Mouse (Mus musculus): ENCODE data around the gene Rnase10.

- TF ChIP-seq CTCF (IDR thresholded peaks at IDR 0.05; ENCODE audit: insufficient read depth, low read length) (no peak), POLR2A (IDR thresholded peaks at IDR 0.05; ENCODE audit: borderline replicate concordance, extremely low read depth, low read depth, low read length) (no peak)
These were observed 563 bp downstream of the Rnase10 start for GRCm38 (mm10) chr14:51007914-51008713.
